Mouse (Mus musculus) 416B (cell line): ENCODE measurements around the gene Olfr1496.
"Not testable (repeated sequence)": the region's sequence is repeated elsewhere in the genome, so short reads cannot be mapped to it uniquely, and the experiment has no call there.

Experiments used
- DNase-seq: peaks from one replicate; pipeline ENCODE4 v3.0.0; 2011; ENCODE audit warnings: low read depth

The Olfr1496 gene

DNA sequence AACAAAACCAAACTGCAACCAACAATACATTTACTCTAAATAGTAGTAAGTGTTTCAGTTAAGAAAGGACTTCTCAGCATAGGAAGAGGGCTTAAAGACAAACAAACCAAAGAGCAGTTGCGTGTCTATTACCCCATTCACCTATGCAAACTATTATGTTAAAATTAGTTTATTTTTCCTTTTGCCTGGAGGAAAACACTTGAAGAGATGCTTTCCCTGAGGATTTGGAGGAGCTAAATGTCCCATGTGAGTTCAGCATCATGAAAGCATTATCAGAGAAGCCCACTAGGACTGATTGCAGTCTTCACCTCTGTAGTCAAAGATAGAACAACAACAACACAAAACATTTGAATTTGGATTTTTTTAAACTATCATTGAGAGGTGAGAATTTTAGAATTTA, at the start of gene Olfr1496:
TSS of gene Olfr1496 (plus strand) at position 301 of the 400 bp plus-strand sequence.
- DNase-seq = no peak

DNA sequence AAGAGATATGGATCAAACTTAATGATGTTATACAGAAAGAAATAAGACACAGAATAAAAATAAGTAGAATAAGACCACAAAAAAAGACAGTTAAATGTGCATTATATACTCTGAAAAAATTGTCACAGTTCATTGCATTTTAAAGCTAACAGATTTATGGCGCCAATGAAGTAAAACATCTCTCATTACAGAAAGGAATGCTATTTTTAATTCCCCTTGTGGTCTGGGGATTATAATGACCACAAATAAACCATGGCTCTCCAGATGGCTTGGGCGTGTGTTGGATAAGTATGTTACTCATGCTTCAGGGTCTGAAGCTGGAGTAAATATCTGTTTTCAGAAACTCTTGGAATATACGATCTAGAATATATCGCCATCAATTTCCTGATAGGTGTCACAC, 38.2 kb upstream of the Olfr1496 start, which contains the start of gene Olfr1494:
TSS of gene Olfr1494 (plus strand) at position 301 of the 400 bp plus-strand sequence.
- DNase-seq = no peak

DNA sequence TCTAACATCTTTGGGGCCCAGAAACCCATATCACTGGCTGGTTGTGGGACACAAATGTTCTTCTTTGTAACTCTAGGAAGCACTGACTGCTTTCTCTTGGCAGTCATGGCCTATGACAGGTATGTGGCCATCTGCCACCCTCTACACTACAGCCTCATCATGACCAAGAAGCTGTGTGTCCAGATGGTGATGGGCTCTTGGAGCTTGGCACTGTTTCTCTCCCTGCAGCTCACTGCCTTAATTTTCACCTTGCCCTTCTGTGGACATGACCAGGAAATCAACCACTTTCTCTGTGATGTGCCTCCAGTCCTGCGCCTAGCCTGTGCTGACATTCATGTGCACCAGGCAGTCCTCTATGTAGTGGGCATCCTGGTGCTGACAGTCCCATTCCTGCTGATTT, 28.3 kb upstream of the Olfr1496 start:
- no peak for DNase-seq

DNA sequence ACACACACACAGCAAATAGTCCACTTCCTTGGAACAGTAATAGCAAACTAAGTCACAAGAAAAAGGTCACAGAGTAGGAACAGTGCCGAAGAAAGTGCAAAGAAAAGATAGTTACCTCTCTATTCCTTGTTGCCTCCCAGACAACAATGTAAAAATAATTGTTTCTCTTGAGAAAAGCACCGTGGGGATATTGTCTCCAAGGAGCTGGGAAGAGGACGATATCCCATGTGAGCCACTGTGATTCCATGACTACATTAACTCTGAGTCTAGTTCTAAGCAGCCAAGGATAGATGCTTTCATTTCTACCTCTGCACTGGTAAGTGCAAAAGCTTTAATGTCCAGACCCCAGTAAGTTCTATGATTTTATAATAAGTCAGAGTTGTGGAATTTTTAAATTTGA, 13.4 kb upstream of the Olfr1496 start, which contains the start of gene Olfr1495:
TSS of gene Olfr1495 (plus strand) at position 301 of the 400 bp plus-strand sequence.
- no peak for DNase-seq

DNA sequence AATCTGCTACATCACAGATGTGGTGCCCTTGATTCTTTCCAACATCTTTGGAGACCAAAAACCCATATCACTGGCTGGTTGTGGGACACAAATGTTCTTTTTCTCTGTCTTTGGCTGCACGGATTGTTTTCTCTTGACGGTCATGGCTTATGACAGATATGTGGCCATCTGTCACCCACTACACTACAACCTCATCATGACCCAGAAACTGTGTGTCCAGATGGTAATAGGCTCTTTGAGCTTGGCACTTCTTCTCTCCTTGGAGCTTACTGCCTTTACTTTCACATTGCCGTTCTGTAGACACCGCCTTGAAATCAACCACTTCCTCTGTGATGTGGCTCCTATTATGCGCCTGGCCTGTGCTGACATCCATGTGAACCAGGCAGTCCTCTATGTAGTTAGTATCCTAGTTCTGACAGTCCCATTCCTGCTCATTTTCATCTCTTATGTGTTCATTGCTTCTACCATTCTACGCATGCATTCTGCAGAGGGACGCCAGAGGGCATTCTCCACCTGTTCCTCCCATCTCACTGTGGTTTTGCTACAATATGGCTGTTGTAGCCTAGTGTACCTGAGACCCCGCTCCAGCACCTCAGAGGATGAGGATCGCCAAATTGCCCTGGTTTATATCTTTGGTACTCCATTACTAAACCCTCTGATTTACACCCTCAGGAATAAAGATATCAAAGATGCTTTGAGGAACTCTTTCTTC, 9.0 kb upstream of the Olfr1496 start:
- DNase-seq = no peak

DNA sequence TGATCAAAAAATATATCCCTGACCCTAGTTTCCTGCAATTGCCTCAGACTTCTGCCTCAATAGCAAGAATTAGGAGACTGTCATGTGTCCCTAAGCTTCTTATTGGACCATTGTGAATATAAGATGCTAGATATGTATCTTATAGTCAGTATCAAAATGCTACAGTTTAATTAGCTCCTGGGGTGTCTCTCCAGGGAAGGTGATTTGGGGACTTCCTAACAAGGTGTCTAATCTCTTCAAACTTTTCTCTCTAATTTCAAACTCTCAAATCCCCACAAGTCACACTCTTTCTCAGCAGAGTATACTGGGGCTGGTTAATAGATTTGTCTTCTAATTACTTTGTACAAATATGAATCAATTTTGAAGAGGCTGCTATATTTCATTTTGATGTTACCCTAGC, 20.4 kb downstream of the Olfr1496 start, which contains the start of gene Olfr1497:
TSS of gene Olfr1497 (minus strand) at position 101 of the 400 bp plus-strand sequence.
- DNase-seq = no peak

DNA sequence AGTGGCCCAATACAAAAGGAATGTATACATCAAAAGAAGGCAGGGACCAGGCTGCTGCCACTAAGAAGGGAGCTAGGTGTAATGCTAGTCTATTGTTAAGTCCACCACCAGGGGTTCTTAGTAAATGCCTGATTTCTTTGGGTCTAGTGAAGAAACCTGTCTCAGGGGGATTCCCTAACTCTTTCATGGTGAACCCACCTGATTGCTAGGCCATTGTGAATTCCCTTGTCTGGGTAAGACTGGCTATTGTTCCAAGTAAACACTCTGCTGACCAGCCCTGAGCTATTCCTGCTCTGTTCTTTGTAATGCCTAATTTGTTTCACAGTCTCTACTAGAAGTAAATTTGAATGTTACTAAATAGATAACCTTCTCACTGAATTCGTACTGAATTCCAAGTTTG, 27.8 kb downstream of the Olfr1496 start:
- DNase-seq = not testable (repeated sequence)

DNA sequence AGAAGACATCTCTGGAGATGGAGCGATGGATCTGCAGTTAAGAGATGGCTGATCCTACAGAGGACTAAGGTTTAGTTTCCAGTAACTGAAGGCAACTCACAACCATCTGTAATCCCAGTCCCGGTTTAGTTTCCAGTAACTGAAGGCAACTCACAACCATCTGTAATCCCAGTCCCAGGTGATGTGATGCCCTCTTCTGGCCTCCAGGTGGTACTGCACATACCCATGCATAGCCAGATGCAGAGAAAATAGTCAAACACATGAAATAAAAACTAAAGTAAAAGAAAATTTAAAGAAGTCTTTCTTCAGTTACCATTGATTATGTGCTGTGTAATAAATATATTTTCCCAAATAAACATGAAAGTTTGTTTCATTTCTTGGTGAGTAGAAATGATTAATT, 35.1 kb downstream of the Olfr1496 start:
- DNase-seq = peak; percentile 38

DNA sequence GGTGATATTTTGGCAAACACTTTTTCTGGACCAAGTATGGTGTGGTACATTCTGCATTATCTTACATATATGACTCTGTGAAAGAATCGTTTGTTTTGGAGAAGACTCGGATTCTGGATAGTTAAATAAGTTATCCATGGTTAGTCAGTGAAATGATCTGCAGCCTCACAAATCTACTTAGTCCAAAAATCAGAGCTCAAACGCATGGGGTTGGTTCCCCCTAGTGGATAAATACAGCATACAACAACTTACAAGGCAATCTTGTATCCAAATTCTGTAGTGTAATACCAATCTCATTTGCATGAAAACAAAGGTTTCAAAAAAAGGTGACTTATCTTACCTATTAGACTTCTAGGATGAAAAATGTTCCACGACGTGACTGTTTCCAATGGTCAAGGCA, 41.1 kb downstream of the Olfr1496 start:
- peak; percentile 72 for DNase-seq

DNA sequence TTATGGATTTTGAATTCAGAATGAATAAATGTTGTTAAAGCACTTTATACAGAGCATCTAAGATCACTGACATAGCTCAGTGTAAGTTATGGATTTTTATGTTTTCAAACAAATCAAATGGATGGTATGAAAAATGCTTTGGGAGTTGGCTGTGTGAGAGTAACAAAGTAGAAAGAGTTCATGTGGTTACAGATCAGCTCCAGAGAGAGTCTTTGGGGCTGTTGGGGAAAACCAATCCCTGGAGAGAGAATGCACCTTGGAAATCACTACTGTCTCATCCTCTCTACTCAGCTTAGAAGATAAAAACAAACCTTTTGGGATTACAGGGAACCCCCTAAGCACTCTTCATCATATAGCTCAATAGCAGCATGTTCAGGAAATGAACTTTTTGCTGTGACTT, 41.7 kb downstream of the Olfr1496 start, which contains the start of gene Olfr1499:
TSS of gene Olfr1499 (minus strand) at position 101 of the 400 bp plus-strand sequence.
- DNase-seq = no peak

DNA sequence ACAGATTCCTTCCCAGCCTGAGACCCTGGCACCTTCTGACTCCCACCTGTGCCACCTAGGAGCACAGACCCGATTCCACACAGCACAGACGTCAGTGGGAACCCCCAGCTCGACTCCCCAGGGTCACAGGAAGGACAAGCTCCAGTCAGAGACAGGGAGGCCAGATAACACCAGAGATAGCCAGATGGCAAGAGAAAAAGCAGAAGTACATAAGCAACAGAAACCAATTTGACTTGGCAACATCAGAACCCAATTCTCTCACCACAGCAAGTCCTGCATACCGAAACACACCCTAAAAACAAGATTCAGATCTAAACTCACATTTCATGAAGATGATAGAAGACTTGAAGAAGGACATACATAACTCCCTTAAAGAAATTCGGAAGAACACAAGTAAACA, 43.2 kb downstream of the Olfr1496 start:
- DNase-seq = peak; percentile 67

DNA sequence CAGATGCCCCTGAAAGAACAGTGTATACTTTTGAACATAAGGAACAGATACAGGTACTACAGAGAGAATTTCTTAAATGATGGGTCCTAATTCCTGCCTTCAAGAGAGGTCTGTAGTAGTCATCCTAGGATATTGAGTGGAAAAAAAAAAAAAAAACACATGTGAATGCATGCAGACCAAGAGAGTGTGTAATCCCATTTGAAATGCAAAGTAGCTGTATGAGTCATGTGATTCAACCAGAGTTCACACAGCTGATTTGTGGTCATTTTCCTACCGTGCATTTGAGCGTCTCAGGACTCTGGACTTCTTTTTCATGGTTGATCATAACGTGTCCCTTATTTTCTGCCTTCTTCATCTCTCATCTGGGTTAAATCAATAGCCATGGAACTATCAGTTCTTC, 50.8 kb downstream of the Olfr1496 start:
- DNase-seq = no peak

DNA sequence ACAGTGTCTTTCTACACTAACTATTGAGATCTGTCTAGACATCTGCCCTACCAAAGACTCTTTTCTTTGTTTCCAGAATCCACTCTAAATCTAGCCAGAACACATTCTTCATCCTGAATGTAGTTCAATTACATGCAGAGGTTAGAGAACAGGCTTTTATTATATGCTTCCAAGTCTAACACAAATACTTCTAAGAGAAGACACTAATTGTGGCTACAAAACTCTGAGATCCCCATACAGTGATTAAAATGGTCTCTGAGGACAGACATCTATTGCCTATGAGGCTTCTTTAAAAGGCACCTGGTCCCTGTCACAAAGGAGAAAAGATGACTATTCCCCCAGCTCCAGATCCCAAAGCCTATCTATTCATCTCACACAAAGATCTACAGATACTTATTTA, 52.7 kb downstream of the Olfr1496 start, which contains the start of gene Olfr1500:
TSS of gene Olfr1500 (minus strand) at position 101 of the 400 bp plus-strand sequence.
- DNase-seq = no peak
